Mouse (Mus musculus) WW6 (cell line): ENCODE data around the gene Erbb2.

Experiments used
- DNase-seq: peaks from one replicate; pipeline ENCODE4 v3.0.0-alpha.2; 2013; ENCODE audit warnings: low read depth, low spot score

Erbb2 gene

GRCm38 (mm10) chr11:98458121-98458990 is 46.1 kb downstream of the Erbb2 start:
- no peak for DNase-seq

- no peak for DNase-seq
Measured at GRCm38 (mm10) chr11:98459071-98459741, 46.9 kb downstream of the Erbb2 start.

- no peak for DNase-seq
Measured at GRCm38 (mm10) chr11:98459860-98460259, 47.6 kb downstream of the Erbb2 start.

GRCm38 (mm10) chr11:98461109-98461720 is 48.9 kb downstream of the Erbb2 start:
- no peak for DNase-seq

GRCm38 (mm10) chr11:98462255-98462654 is 50.0 kb downstream of the Erbb2 start:
- no peak for DNase-seq

- DNase-seq: no peak
Measured at GRCm38 (mm10) chr11:98463911-98464310, 51.6 kb downstream of the Erbb2 start.

- no peak for DNase-seq
Measured at GRCm38 (mm10) chr11:98464516-98464915, 52.2 kb downstream of the Erbb2 start.

GRCm38 (mm10) chr11:98469761-98470714 is 57.8 kb downstream of the Erbb2 start:
- DNase-seq: no peak

- no peak for DNase-seq
Measured at GRCm38 (mm10) chr11:98470795-98471194, 58.5 kb downstream of the Erbb2 start.

GRCm38 (mm10) chr11:98472696-98473095 is 60.4 kb downstream of the Erbb2 start:
- DNase-seq: no peak

GRCm38 (mm10) chr11:98473916-98474479 is 61.7 kb downstream of the Erbb2 start:
- no peak for DNase-seq

GRCm38 (mm10) chr11:98474967-98475366 is 62.7 kb downstream of the Erbb2 start:
- DNase-seq: no peak

- no peak for DNase-seq
Measured at GRCm38 (mm10) chr11:98475630-98476433, 63.6 kb downstream of the Erbb2 start.

- no peak for DNase-seq
Measured at GRCm38 (mm10) chr11:98476434-98476807, 64.2 kb downstream of the Erbb2 start.

GRCm38 (mm10) chr11:98477011-98477701 is 64.9 kb downstream of the Erbb2 start:
- no peak for DNase-seq

- DNase-seq: no peak
Measured at GRCm38 (mm10) chr11:98479026-98479939, 67.0 kb downstream of the Erbb2 start.

- DNase-seq: no peak
Measured at GRCm38 (mm10) chr11:98479940-98480497, 67.7 kb downstream of the Erbb2 start.

GRCm38 (mm10) chr11:98481231-98481630 is 69.0 kb downstream of the Erbb2 start:
- DNase-seq: no peak
